Mouse (Mus musculus) testis, postnatal 10 days (tissue): ENCODE results near the gene Zfp609.

ENCODE experiments used
- DNase-seq: peaks from one replicate; pipeline ENCODE4 v3.0.0; 2021; ENCODE audit warnings: low spot score

Zfp609 gene

GRCm38 (mm10) chr9:65759992-65760391 lies 67.4 kb downstream of the Zfp609 start:
- no peak for DNase-seq

- no peak for DNase-seq
Observed at GRCm38 (mm10) chr9:65759256-65759655, 68.1 kb downstream of the Zfp609 start.

GRCm38 (mm10) chr9:65757826-65758225 lies 69.5 kb downstream of the Zfp609 start:
- DNase-seq = no peak

GRCm38 (mm10) chr9:65755673-65756375 lies 71.5 kb downstream of the Zfp609 start:
- no peak for DNase-seq

GRCm38 (mm10) chr9:65755164-65755563 lies 72.2 kb downstream of the Zfp609 start:
- DNase-seq = no peak

- DNase-seq = no peak
Observed at GRCm38 (mm10) chr9:65752632-65753031, 74.7 kb downstream of the Zfp609 start.

GRCm38 (mm10) chr9:65751906-65752305 lies 75.5 kb downstream of the Zfp609 start:
- no peak for DNase-seq

- DNase-seq = no peak
Observed at GRCm38 (mm10) chr9:65748102-65748501, 79.3 kb downstream of the Zfp609 start.

- no peak for DNase-seq
Observed at GRCm38 (mm10) chr9:65746479-65746878, 80.9 kb downstream of the Zfp609 start.

- no peak for DNase-seq
Observed at GRCm38 (mm10) chr9:65745456-65745855, 81.9 kb downstream of the Zfp609 start.

- DNase-seq = no peak
Observed at GRCm38 (mm10) chr9:65744171-65745082, 82.9 kb downstream of the Zfp609 start.

GRCm38 (mm10) chr9:65743809-65744170 lies 83.6 kb downstream of the Zfp609 start:
- DNase-seq = no peak

- DNase-seq = no peak
Observed at GRCm38 (mm10) chr9:65743322-65743721, 84.0 kb downstream of the Zfp609 start.

- DNase-seq = no peak
Observed at GRCm38 (mm10) chr9:65742777-65743176, 84.6 kb downstream of the Zfp609 start.

- DNase-seq = no peak
Observed at GRCm38 (mm10) chr9:65741066-65741852, 86.1 kb downstream of the Zfp609 start.

- no peak for DNase-seq
Observed at GRCm38 (mm10) chr9:65734931-65735330, 92.4 kb downstream of the Zfp609 start.

- no peak for DNase-seq
Observed at GRCm38 (mm10) chr9:65728588-65728987, 98.8 kb downstream of the Zfp609 start.

- DNase-seq = no peak
Observed at GRCm38 (mm10) chr9:65727491-65727890, 99.9 kb downstream of the Zfp609 start.

GRCm38 (mm10) chr9:65726431-65726830 lies 100.9 kb downstream of the Zfp609 start:
- no peak for DNase-seq

- DNase-seq = no peak
Observed at GRCm38 (mm10) chr9:65725291-65725622, 102.1 kb downstream of the Zfp609 start.

GRCm38 (mm10) chr9:65724471-65725290 lies 102.7 kb downstream of the Zfp609 start:
- DNase-seq = no peak

GRCm38 (mm10) chr9:65721161-65721566 lies 106.2 kb downstream of the Zfp609 start:
- DNase-seq = no peak
